Mouse (Mus musculus): ENCODE results near the gene Camta1.

DNA sequence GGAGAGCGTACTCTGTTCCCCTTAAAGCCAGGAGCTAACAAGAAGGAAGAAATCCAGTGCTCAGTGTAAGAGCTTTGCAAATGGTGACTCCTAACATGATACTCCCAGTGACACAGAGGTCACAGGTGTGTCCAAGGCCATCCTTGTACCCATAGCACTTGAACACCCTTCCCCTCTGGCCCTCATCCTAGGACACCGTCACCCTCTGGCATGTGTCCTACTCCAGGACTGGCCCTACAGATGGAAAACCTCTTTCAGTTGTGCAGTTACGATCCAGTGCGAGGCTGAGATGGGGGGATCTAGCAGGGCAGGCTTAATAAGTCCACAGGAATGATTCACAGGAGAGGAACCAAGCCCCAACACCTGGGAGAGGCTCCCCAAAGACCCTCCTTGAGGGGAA lies 453.4 kb downstream of the Camta1 start:
- TF ChIP-seq CTCF (IDR thresholded peaks at IDR 0.05; ENCODE audit: borderline replicate concordance, control insufficient read depth, extremely low read depth, insufficient read depth, low read length, poor library complexity): no peak
- no peak for TF ChIP-seq POLR2A (IDR thresholded peaks at IDR 0.05; ENCODE audit: control insufficient read depth, extremely low read depth, insufficient read depth, low read length, poor library complexity)
